Mouse (Mus musculus): ENCODE measurements around the gene DXBay18.
"Not testable (repeated sequence)": the region's sequence is repeated elsewhere in the genome, so short reads cannot be mapped to it uniquely, and the experiment has no call there.

Gene DXBay18

DNA sequence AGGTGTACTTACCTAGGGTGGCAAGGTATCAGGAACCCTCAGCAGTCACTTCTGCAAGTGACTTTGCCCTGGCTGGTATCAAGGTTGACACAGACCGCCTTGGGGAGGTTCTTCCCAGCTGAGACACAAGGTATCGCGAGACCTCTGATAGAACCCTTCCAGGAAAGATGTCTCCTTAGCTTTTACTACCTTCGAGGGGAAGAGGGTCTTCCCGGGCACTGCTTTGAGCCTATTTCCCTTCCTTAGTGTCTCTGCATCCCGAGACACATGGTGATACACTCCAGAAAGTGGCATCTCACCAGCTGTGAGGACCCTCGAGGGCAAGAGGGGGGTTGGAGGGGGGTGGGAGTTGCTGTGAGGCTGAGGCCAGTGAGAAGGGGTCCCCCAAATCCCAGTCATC, at the start of gene DXBay18:
Gene DXBay18 (minus strand): TSS at position 101 of the 400 bp plus-strand sequence.
- not testable (repeated sequence) for DNase-seq (ENCODE audit: low spot score in 2 of 2)

DNA sequence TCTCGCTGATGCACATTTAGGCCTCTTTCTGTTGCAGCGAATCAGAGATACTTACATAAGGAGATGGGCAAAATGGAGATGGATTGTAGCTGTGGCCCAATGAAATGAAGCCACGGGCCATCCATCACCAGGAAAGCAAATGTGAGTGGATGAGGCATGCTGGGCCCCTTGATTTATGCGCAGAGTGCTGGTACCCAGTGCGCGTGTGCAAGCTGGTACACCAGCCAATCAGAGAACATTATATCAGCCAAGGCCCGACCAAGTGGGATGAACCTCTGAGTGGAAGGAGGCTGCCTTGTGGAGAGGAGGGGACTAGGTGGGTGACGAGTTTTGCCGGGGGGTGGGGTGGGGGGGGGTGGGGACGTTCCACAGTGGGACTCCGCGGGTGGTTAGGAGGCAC, 42.7 kb upstream of the DXBay18 start, which contains the start of gene Xlr3b:
Gene Xlr3b (plus strand): TSS at position 274 of the 400 bp plus-strand sequence.
- peak in 1 of 2 experiments; percentile 15 for DNase-seq (ENCODE audit: low spot score in 2 of 2)

GRCm38 (mm10) chrX:73176889-73177288, 27.6 kb upstream of the DXBay18 start, which contains the start of gene Spin2d:
Spin2d (minus strand) TSS chrX:73176989.
- not testable (repeated sequence) for DNase-seq (ENCODE audit: low spot score in 2 of 2)

DNA sequence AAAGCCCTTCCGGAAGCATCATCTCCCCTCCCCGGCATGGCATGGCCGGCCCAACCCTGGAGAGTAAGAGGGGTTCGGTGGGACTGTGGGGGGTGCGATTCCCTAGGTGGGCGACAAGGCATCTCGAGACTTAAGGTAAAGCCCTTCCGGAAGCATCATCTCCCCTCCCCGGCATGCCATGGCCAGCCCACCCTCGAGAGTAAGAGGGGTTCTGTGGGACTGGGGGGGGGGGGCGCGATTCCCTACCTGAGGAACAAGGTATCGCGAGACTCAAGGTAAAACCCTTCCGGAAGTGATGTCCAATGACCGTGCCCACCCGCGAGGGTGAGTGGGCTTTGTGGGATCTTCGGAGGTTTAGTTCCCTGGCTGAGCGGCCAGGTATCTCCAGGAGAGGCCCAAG, 754 bp downstream of the DXBay18 start, which contains the start of gene Xlr5b:
Gene Xlr5b (plus strand): TSS at position 301 of the 400 bp plus-strand sequence.
- not testable (repeated sequence) for DNase-seq (ENCODE audit: low spot score in 2 of 2)

DNA sequence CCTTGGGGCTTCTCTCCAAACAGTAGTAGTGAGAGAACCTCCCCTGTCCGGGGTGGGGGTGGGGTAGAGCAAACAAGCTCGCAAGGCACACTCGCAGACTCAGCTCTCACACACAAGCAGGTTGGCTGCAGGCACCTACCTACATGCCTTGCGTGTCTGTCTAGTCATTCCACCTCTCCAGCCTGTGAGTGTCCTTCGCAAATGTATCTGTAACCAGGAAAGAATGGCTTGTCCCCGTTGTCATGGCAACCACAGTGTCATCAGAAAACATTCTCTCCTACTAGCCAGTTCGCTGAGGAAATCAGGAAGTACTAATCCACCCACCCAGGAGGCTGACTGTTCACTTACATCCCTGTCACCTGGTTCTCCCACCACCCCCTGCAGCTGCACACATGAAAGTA, 6.0 kb downstream of the DXBay18 start:
- DNase-seq (ENCODE audit: low spot score in 2 of 2): not testable (repeated sequence)

DNA sequence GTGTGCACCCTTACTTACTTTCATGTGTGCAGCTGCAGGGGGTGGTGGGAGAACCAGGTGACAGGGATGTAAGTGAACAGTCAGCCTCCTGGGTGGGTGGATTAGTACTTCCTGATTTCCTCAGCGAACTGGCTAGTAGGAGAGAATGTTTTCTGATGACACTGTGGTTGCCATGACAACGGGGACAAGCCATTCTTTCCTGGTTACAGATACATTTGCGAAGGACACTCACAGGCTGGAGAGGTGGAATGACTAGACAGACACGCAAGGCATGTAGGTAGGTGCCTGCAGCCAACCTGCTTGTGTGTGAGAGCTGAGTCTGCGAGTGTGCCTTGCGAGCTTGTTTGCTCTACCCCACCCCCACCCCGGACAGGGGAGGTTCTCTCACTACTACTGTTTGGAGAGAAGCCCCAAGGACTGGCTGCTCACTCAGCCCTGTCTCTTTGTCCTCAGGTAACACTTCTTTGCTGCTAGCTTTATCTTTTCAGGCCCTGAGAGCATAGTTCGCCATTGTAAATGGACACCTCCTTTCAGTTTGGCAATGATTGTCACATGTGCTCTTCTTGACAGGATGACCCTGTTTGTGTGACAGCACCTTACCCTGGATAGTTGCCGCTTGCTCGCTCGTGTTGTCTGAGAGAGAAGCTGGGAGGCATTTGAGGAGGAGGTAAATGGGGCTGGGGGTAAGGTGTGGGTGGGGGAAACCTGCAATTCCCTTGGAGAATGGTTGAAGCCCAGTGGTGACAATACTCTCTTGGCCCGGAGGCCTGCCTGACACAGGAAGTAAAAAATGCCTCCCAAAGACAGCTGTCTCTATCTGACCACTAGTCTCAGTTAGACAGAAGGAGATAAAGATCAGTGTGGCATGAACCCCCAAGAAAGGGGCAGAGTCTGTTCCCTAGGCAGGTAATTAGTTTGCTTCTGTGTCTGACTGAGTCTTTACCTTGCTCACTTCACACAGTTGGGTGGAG, 26.1 kb downstream of the DXBay18 start:
- DNase-seq (ENCODE audit: low spot score in 2 of 2): not testable (repeated sequence)

DNA sequence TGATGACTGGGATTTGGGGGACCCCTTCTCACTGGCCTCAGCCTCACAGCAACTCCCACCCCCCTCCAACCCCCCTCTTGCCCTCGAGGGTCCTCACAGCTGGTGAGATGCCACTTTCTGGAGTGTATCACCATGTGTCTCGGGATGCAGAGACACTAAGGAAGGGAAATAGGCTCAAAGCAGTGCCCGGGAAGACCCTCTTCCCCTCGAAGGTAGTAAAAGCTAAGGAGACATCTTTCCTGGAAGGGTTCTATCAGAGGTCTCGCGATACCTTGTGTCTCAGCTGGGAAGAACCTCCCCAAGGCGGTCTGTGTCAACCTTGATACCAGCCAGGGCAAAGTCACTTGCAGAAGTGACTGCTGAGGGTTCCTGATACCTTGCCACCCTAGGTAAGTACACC, 32.5 kb downstream of the DXBay18 start, which contains the start of gene Gm14685:
Gene Gm14685 (plus strand): TSS at position 301 of the 400 bp plus-strand sequence.
- not testable (repeated sequence) for DNase-seq (ENCODE audit: low spot score in 2 of 2)

DNA sequence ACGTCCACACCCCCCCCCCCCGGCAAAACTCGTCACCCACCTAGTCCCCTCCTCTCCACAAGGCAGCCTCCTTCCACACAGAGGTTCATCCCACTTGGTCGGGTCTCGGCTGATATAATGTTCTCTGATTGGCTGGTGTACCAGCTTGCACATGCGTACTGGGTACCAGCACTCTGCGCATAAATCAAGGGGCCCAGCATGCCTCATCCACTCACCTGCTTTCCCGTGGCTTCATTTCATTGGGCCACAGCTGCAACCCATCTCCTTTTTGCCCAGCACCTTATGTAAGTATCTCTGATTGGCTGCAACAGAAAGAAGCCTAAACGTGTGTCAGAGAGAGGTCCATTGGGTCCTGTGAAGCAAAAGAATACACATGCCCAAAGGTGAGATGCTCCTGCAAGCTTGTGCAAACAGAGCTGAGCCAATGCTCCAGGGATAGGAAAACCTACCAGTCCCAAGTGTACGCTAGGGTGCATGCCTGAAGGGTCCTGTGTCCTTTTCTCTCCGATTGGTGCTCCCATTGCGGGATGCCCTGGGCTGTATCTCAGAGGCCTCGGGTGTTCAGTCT, 52.2 kb downstream of the DXBay18 start, which contains the start of gene Xlr3a:
Gene Xlr3a (minus strand): TSS at position 155 of the 568 bp plus-strand sequence.
- DNase-seq (ENCODE audit: low spot score in 2 of 2): not testable (repeated sequence)
